Mouse (Mus musculus): Measurements from ENCODE around the gene Pacsin2. TPM values are rescaled to one million over a fixed set of nuclear protein-coding genes. Genes with fewer than 3 reads are reported as not detected.

The Pacsin2 gene
- polyA plus RNA-seq, 1 experiment from 2014 or later, result 24.8 TPM

- H3K9me3 ChIP-seq, result no peaks in the 10 kb centered on the region
These were observed 29.6 kb upstream of the Pacsin2 start for GRCm38 (mm10) chr15:83493856-83494571.

GRCm38 (mm10) chr15:83491891-83492290 is 27.5 kb upstream of the Pacsin2 start:
- no peaks in the 10 kb centered on the region for H3K27me3 ChIP-seq (replicated peaks)
- no peak overlapping the region for H3K9ac ChIP-seq
- H3K4me2 ChIP-seq, result no peak overlapping the region
- H3K36me3 ChIP-seq (replicated peaks), result peaks cover 64% of the 10 kb centered on the region
- no peak for ATAC-seq (replicated peaks)
- no peak overlapping the region for H3K4me3 ChIP-seq
- no peaks in the 10 kb centered on the region for H3K9me3 ChIP-seq
- no peaks in the 10 kb centered on the region for H3K4me1 ChIP-seq
- 87% methylated on average over 5 of the region's 5 CpGs for WGBS
- H3K27ac ChIP-seq, result no peak overlapping the region

More at GRCm38 (mm10) chr15:83493856-83494571, 29.6 kb upstream of the Pacsin2 start:
- Histone ChIP-seq H3K27ac (no peak overlapping the region), H3K27me3 (replicated peaks) (no peaks in the 10 kb centered on the region), H3K4me1 (no peaks in the 10 kb centered on the region), H3K36me3 (replicated peaks) (peaks cover 77% of the 10 kb centered on the region), H3K4me3 (no peak overlapping the region), H3K4me2 (no peak overlapping the region), H3K9ac (no peak overlapping the region)
- ATAC-seq (replicated peaks), result no peak
- WGBS, result 84% methylated on average over 7 of the region's 7 CpGs

- H3K36me3 ChIP-seq (replicated peaks), result peaks cover 46% of the 10 kb centered on the region
- no peaks in the 10 kb centered on the region for H3K27me3 ChIP-seq (replicated peaks)
- 96% methylated on average over 20 of the region's 20 CpGs for WGBS
- no peak overlapping the region for H3K4me2 ChIP-seq
- H3K9ac ChIP-seq, result no peak overlapping the region
- no peaks in the 10 kb centered on the region for H3K4me1 ChIP-seq
- no peak for ATAC-seq (replicated peaks)
- H3K9me3 ChIP-seq, result no peaks in the 10 kb centered on the region
- H3K27ac ChIP-seq, result no peak overlapping the region
- H3K4me3 ChIP-seq, result no peak overlapping the region
These were observed 25.1 kb upstream of the Pacsin2 start for GRCm38 (mm10) chr15:83489471-83489870.

- no peaks in the 10 kb centered on the region for H3K4me1 ChIP-seq
- H3K9me3 ChIP-seq, result no peaks in the 10 kb centered on the region
- H3K27ac ChIP-seq, result no peak overlapping the region
- peaks cover 41% of the 10 kb centered on the region for H3K36me3 ChIP-seq (replicated peaks)
- H3K4me3 ChIP-seq, result no peak overlapping the region
- no peak overlapping the region for H3K4me2 ChIP-seq
- H3K27me3 ChIP-seq (replicated peaks), result no peaks in the 10 kb centered on the region
- 71% methylated on average over 9 of the region's 9 CpGs for WGBS
- no peak overlapping the region for H3K9ac ChIP-seq
- ATAC-seq (replicated peaks), result no peak
These were observed 23.2 kb upstream of the Pacsin2 start for GRCm38 (mm10) chr15:83487477-83488115.

- Histone ChIP-seq H3K27ac (no peak overlapping the region), H3K4me1 (no peaks in the 10 kb centered on the region), H3K36me3 (replicated peaks) (peaks cover 19% of the 10 kb centered on the region; the same call in 1 of the 2 replicates), H3K9ac (no peak overlapping the region), H3K9me3 (no peaks in the 10 kb centered on the region), H3K27me3 (replicated peaks) (no peaks in the 10 kb centered on the region), H3K4me3 (no peak overlapping the region), H3K4me2 (no peak overlapping the region)
- 91% methylated on average over 10 of the region's 10 CpGs for WGBS
- no peak for ATAC-seq (replicated peaks)
These were observed 19.9 kb upstream of the Pacsin2 start for GRCm38 (mm10) chr15:83484311-83484710.

- H3K4me2 ChIP-seq, result no peak overlapping the region
- no peaks in the 10 kb centered on the region for H3K4me1 ChIP-seq
- H3K9me3 ChIP-seq, result no peaks in the 10 kb centered on the region
- H3K27me3 ChIP-seq (replicated peaks), result no peaks in the 10 kb centered on the region
- H3K27ac ChIP-seq, result no peak overlapping the region
- no peak overlapping the region for H3K4me3 ChIP-seq
- no peak overlapping the region for H3K9ac ChIP-seq
- no peak for ATAC-seq (replicated peaks)
- peaks cover 13% of the 10 kb centered on the region; the same call in 1 of the 2 replicates for H3K36me3 ChIP-seq (replicated peaks)
- WGBS, result 45% methylated on average over 2 of the region's 2 CpGs
These were observed 19.1 kb upstream of the Pacsin2 start for GRCm38 (mm10) chr15:83483482-83483881.

- Histone ChIP-seq H3K9ac (no peak overlapping the region), H3K4me3 (no peak overlapping the region), H3K4me1 (no peaks in the 10 kb centered on the region), H3K27me3 (replicated peaks) (no peaks in the 10 kb centered on the region), H3K36me3 (replicated peaks) (peaks cover 13% of the 10 kb centered on the region; the same call in 1 of the 2 replicates), H3K9me3 (no peaks in the 10 kb centered on the region), H3K27ac (no peak overlapping the region), H3K4me2 (no peak overlapping the region)
- 66% methylated on average over 8 of the region's 8 CpGs for WGBS
- ATAC-seq (replicated peaks), result no peak
These were observed 18.3 kb upstream of the Pacsin2 start for GRCm38 (mm10) chr15:83482645-83483224.

GRCm38 (mm10) chr15:83481236-83481780 is 16.9 kb upstream of the Pacsin2 start:
- no peak overlapping the region for H3K4me2 ChIP-seq
- ATAC-seq (replicated peaks), result no peak
- H3K27ac ChIP-seq, result no peak overlapping the region
- H3K4me3 ChIP-seq, result no peak overlapping the region
- WGBS, result 74% methylated on average over 10 of the region's 10 CpGs
- H3K9me3 ChIP-seq, result no peaks in the 10 kb centered on the region
- no peak overlapping the region for H3K9ac ChIP-seq
- peaks cover 10% of the 10 kb centered on the region; the same call in 1 of the 2 replicates for H3K36me3 ChIP-seq (replicated peaks)
- no peaks in the 10 kb centered on the region for H3K27me3 ChIP-seq (replicated peaks)
- no peaks in the 10 kb centered on the region for H3K4me1 ChIP-seq

GRCm38 (mm10) chr15:83479818-83480217 is 15.4 kb upstream of the Pacsin2 start:
- H3K27me3 ChIP-seq (replicated peaks), result no peaks in the 10 kb centered on the region
- H3K36me3 ChIP-seq (replicated peaks), result peaks cover 9% of the 10 kb centered on the region; the same call in 1 of the 2 replicates
- no peaks in the 10 kb centered on the region for H3K9me3 ChIP-seq
- H3K27ac ChIP-seq, result no peak overlapping the region
- no peak overlapping the region for H3K4me2 ChIP-seq
- no peak overlapping the region for H3K9ac ChIP-seq
- no peak for ATAC-seq (replicated peaks)
- H3K4me1 ChIP-seq, result no peaks in the 10 kb centered on the region
- no peak overlapping the region for H3K4me3 ChIP-seq
- WGBS, result 91% methylated on average over 4 of the region's 4 CpGs

GRCm38 (mm10) chr15:83478096-83478495 is 13.7 kb upstream of the Pacsin2 start:
- Histone ChIP-seq H3K27ac (no peak overlapping the region), H3K4me2 (no peak overlapping the region), H3K9ac (no peak overlapping the region), H3K4me1 (no peaks in the 10 kb centered on the region), H3K36me3 (replicated peaks) (no peaks in the 10 kb centered on the region), H3K4me3 (no peak overlapping the region), H3K27me3 (replicated peaks) (no peaks in the 10 kb centered on the region), H3K9me3 (no peaks in the 10 kb centered on the region)
- 78% methylated on average over 3 of the region's 3 CpGs for WGBS
- ATAC-seq (replicated peaks), result no peak

- no peak overlapping the region for H3K4me2 ChIP-seq
- no peak overlapping the region for H3K4me3 ChIP-seq
- WGBS, result 87% methylated on average over 12 of the region's 12 CpGs
- H3K9me3 ChIP-seq, result no peaks in the 10 kb centered on the region
- H3K27ac ChIP-seq, result no peak overlapping the region
- no peaks in the 10 kb centered on the region for H3K27me3 ChIP-seq (replicated peaks)
- ATAC-seq (replicated peaks), result no peak
- no peak overlapping the region for H3K9ac ChIP-seq
- H3K36me3 ChIP-seq (replicated peaks), result no peaks in the 10 kb centered on the region
- H3K4me1 ChIP-seq, result no peaks in the 10 kb centered on the region
These were observed 12.3 kb upstream of the Pacsin2 start for GRCm38 (mm10) chr15:83476593-83477273.

GRCm38 (mm10) chr15:83474466-83474836 is 10.0 kb upstream of the Pacsin2 start:
- no peak for ATAC-seq (replicated peaks)
- H3K9ac ChIP-seq, result no peak overlapping the region
- H3K27ac ChIP-seq, result no peak overlapping the region
- H3K27me3 ChIP-seq (replicated peaks), result no peaks in the 10 kb centered on the region
- 41% methylated on average over 5 of the region's 5 CpGs for WGBS
- no peaks in the 10 kb centered on the region for H3K4me1 ChIP-seq
- no peak overlapping the region for H3K4me3 ChIP-seq
- H3K4me2 ChIP-seq, result no peak overlapping the region
- H3K9me3 ChIP-seq, result no peaks in the 10 kb centered on the region
- H3K36me3 ChIP-seq (replicated peaks), result no peaks in the 10 kb centered on the region
